Mouse (Mus musculus) olfactory bulb, adult 2 months (tissue): Measurements from ENCODE around the gene Atp1b2.

Experiments
- CTCF ChIP-seq: fragments of 200-500 bp; IDR thresholded peaks from 2 replicates; pipeline ENCODE4 v1.5.1; 2012; ENCODE audit warnings: low read depth, mild to moderate bottlenecking, low read length, moderate library complexity; ENCODE audit not compliant: insufficient read depth
- POLR2A ChIP-seq: fragments of 200-500 bp; IDR thresholded peaks from 2 replicates; pipeline ENCODE4 v1.6.1; 2012; ENCODE audit warnings: mild to moderate bottlenecking, low read depth, low read length, moderate library complexity; ENCODE audit not compliant: insufficient read depth

GRCm38 (mm10) chr11:69552622-69553340, 53.0 kb downstream of the Atp1b2 start:
- no peak for TF ChIP-seq POLR2A
- TF ChIP-seq CTCF = no peak
